In the genomic region with DNA sequence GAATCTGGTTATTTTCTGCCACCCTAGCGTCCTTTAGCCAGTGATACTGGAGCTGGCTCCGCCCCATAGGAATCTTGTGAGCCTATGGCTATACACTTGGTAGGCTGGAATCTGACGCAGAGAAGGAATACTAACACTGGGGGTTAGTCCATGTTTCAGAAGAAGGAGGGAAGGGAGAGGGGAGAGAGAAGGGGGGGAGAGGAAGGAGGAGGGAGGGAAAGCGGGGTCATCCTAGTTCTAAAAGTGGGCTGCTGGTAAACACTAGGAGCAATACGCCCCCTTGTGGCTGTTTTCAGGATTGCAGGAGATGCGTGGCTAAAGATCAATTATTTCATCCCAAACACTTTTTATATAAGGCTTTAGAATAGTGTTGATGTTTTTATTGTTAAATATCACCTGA, we compare ENCODE assay signal across 8 mouse cellular contexts. TPM values are rescaled to one million over a fixed set of nuclear protein-coding genes. Genes with fewer than 3 reads are reported as not detected.
DNase-seq lines count a peak whose midpoint lies in the region; ATAC-seq lines count a peak whose summit lies in the region.

No protein-coding gene starts in this region.

- 19% methylated on average over 6 of the region's 6 CpGs for WGBS in embryonic facial prominence, embryonic 14.5 days
- WGBS in midbrain, embryonic 11.5 days: 18% methylated on average over 6 of the region's 6 CpGs

- H3K4me2 ChIP-seq in embryonic facial prominence, embryonic 14.5 days (ENCODE audit: low read depth, low read length): no peak overlapping the region
- H3K4me2 ChIP-seq in midbrain, embryonic 11.5 days: no peak overlapping the region

- no peak overlapping the region for H3K4me3 ChIP-seq in embryonic facial prominence, embryonic 14.5 days (ENCODE audit: low read depth, low read length)
- H3K4me3 ChIP-seq in midbrain, embryonic 11.5 days (ENCODE audit: low read depth, low read length): no peak overlapping the region

- no peaks in the 10 kb centered on the region for H3K9me3 ChIP-seq in embryonic facial prominence, embryonic 14.5 days (ENCODE audit: control insufficient read depth, low read length)
- no peaks in the 10 kb centered on the region for H3K9me3 ChIP-seq in midbrain, embryonic 11.5 days (ENCODE audit: control insufficient read depth, low read length)

- DNase-seq in gastrocnemius, adult 18-20 months (ENCODE audit: low spot score): peak; percentile 23
- no peak for DNase-seq in gastrocnemius, postnatal 25 days
- peak; percentile 66 for DNase-seq in adrenal gland, postnatal 14 days
- peak; percentile 76 for DNase-seq in embryonic facial prominence, embryonic 14.5 days (ENCODE audit: low spot score)
- DNase-seq in heart, postnatal 14 days: peak; percentile 51 to 76
- DNase-seq in left cerebral cortex, adult 11 months (ENCODE audit: low spot score): peak; percentile 51
- peak; percentile 98 for DNase-seq in midbrain, embryonic 11.5 days (ENCODE audit: low spot score, missing footprints)
- peak; percentile 34 to 69 for DNase-seq in spleen, postnatal 10 days (ENCODE audit: low spot score in 2 of 2)

- no peaks in the 10 kb centered on the region for H3K27me3 ChIP-seq in embryonic facial prominence, embryonic 14.5 days (replicated peaks; ENCODE audit: control insufficient read depth, insufficient read depth, low read length)
- no peaks in the 10 kb centered on the region for H3K27me3 ChIP-seq in midbrain, embryonic 11.5 days (ENCODE audit: control insufficient read depth, insufficient read depth, low read length)

- no peak overlapping the region for H3K27ac ChIP-seq in embryonic facial prominence, embryonic 14.5 days (replicated peaks; ENCODE audit: low read depth, low read length)
- H3K27ac ChIP-seq in midbrain, embryonic 11.5 days (ENCODE audit: low read depth, low read length): no peak overlapping the region

- intact Hi-C loops in heart, postnatal 14 days (cut with DNase I): loop anchor here (2.0 to 5.0 kb wide), 4 partner anchors 51 to 669 kb away; partner anchors contain the start of gene Shc3

- no peak overlapping the region for H3K9ac ChIP-seq in embryonic facial prominence, embryonic 14.5 days (ENCODE audit: low read depth, low read length)
- no peak overlapping the region for H3K9ac ChIP-seq in midbrain, embryonic 11.5 days (ENCODE audit: low read length)

- ATAC-seq in embryonic facial prominence, embryonic 14.5 days (ENCODE audit: low read depth): no peak
- peak; percentile 68 for ATAC-seq in midbrain, embryonic 11.5 days (ENCODE audit: low FRiP score)

- H3K36me3 ChIP-seq in embryonic facial prominence, embryonic 14.5 days (ENCODE audit: control insufficient read depth, insufficient read depth, low read length): no peaks in the 10 kb centered on the region
- H3K36me3 ChIP-seq in midbrain, embryonic 11.5 days (ENCODE audit: control insufficient read depth, insufficient read depth, low read length): no peaks in the 10 kb centered on the region

- peaks cover 15% of the 10 kb centered on the region; the same call in 1 of the 2 replicates for H3K4me1 ChIP-seq in embryonic facial prominence, embryonic 14.5 days (ENCODE audit: control insufficient read depth, insufficient read depth, low read length)
- peaks cover 4% of the 10 kb centered on the region; the same call in 1 of the 2 replicates for H3K4me1 ChIP-seq in midbrain, embryonic 11.5 days (ENCODE audit: control insufficient read depth, insufficient read depth, low read length)

RNA-seq across cellular contexts. Expression of gene Cks2, which starts 27.2 kb away (rescaled TPM):
- not detected for total RNA-seq in gastrocnemius, adult 18-20 months (2021)
- 1 to 10 TPM in 1 of 2 experiments, not detected in 1; 1.8 TPM for total RNA-seq in gastrocnemius, postnatal 25 days (2021)
- 27.0 and 29.6 TPM in 2 replicates for total RNA-seq in adrenal gland, postnatal 14 days (2021)
- polyA plus RNA-seq in embryonic facial prominence, embryonic 14.5 days (2014; fragmentation: Nextera tagmentation; extraction: Ambion mirVana): 283 and 285 TPM in 2 replicates
- total RNA-seq in heart, postnatal 14 days (2021): 10 to 100 TPM in 1 of 2 experiments, 1 to 10 TPM in 1; 7.1 to 13.9 TPM
- 364 and 404 TPM in 2 replicates for polyA plus RNA-seq in midbrain, embryonic 11.5 days (2014; fragmentation: Nextera tagmentation; extraction: Ambion mirVana)

RNA-seq across cellular contexts. Expression of gene Secisbp2, which starts 33.6 kb away (rescaled TPM):
- 10 to 100 TPM in 1 of 2 experiments, 1 to 10 TPM in 1; 8.8 to 10.5 TPM for total RNA-seq in gastrocnemius, adult 18-20 months (2021)
- 10 to 100 TPM in 1 of 2 experiments, 1 to 10 TPM in 1; 8.7 to 11.4 TPM for total RNA-seq in gastrocnemius, postnatal 25 days (2021)
- 20.4 and 24.7 TPM in 2 replicates for total RNA-seq in adrenal gland, postnatal 14 days (2021)
- 30.8 and 31.4 TPM in 2 replicates for polyA plus RNA-seq in embryonic facial prominence, embryonic 14.5 days (2014; fragmentation: Nextera tagmentation; extraction: Ambion mirVana)
- total RNA-seq in heart, postnatal 14 days (2021): 10 to 100 TPM; 18.3 to 20.6 TPM
- 22.7 and 28.5 TPM in 2 replicates for polyA plus RNA-seq in midbrain, embryonic 11.5 days (2014; fragmentation: Nextera tagmentation; extraction: Ambion mirVana)

RNA-seq across cellular contexts. Expression of gene Shc3, which starts 48.6 kb away (rescaled TPM):
- 1 to 10 TPM in 1 of 2 experiments, under 1 TPM in 1; 0.59 to 1.0 TPM for total RNA-seq in gastrocnemius, adult 18-20 months (2021)
- total RNA-seq in gastrocnemius, postnatal 25 days (2021): 1 to 10 TPM in 1 of 2 experiments, under 1 TPM in 1; 0.90 to 1.2 TPM
- total RNA-seq in adrenal gland, postnatal 14 days (2021): 1.1 and 1.9 TPM in 2 replicates
- 1.3 and 1.5 TPM in 2 replicates for polyA plus RNA-seq in embryonic facial prominence, embryonic 14.5 days (2014; fragmentation: Nextera tagmentation; extraction: Ambion mirVana)
- 1 to 10 TPM; 2.6 to 3.0 TPM for total RNA-seq in heart, postnatal 14 days (2021)
- 4.5 and 5.7 TPM in 2 replicates for polyA plus RNA-seq in midbrain, embryonic 11.5 days (2014; fragmentation: Nextera tagmentation; extraction: Ambion mirVana)
